Mouse (Mus musculus): Measurements from ENCODE around the gene Macrod2. TPM values are rescaled to one million over a fixed set of nuclear protein-coding genes. Genes with fewer than 3 reads are reported as not detected.

The Macrod2 gene
- polyA plus RNA-seq, 1 experiment from 2014 or later = 34.8 TPM

DNA sequence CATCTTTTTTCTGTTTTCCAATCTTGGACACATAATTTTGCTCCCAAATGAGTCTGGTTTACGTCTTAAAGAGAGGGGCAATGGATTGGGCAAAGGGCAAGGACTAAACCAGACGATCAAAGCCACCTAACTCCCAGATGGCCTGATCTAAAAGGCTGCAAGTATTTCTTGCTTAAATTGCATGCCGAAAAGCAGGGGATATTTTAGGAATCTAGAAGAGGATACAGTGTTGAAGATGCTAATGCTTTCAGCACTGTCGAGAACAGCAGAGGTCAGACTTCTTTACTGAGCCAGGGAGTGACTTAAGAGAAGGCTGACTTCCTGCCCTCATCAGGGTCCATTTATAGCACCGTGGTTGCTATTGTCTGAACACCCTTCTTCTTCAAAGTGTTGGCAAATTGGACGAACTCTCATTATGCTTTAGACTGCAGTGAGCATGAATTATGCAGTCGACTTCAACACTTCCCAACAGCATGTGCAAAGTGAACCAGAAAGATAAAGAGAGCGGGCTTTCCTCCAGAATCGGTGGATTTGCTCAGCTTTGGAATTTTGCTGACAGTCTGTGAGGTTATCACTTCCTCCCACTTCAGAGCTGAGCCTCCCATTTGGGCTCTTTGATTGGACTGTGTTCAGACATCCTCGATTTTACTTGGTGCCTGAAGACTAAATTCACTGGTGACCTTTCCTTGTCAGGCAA is 1481.2 kb downstream of the Macrod2 start:
- no peak for ATAC-seq (replicated peaks; ENCODE audit: low FRiP score)
- H3K27me3 ChIP-seq = no peaks in the 10 kb centered on the region
- no peaks in the 10 kb centered on the region for H3K36me3 ChIP-seq
- 33% methylated on average over 10 of the region's 10 CpGs for WGBS
- H3K9ac ChIP-seq = no peak overlapping the region
- no peaks in the 10 kb centered on the region for H3K9me3 ChIP-seq (replicated peaks)
- no peaks in the 10 kb centered on the region for H3K4me1 ChIP-seq
- no peak overlapping the region for H3K27ac ChIP-seq
- no peak overlapping the region for H3K4me2 ChIP-seq
- no peak overlapping the region for H3K4me3 ChIP-seq (replicated peaks)

- WGBS = 64% methylated on average over 2 of the region's 2 CpGs
- Histone ChIP-seq H3K4me3 (replicated peaks) (no peak overlapping the region), H3K4me1 (no peaks in the 10 kb centered on the region), H3K9me3 (replicated peaks) (no peaks in the 10 kb centered on the region), H3K36me3 (no peaks in the 10 kb centered on the region), H3K4me2 (no peak overlapping the region), H3K9ac (no peak overlapping the region), H3K27me3 (no peaks in the 10 kb centered on the region), H3K27ac (no peak overlapping the region)
- ATAC-seq (replicated peaks; ENCODE audit: low FRiP score) = no peak
Measured at GRCm38 (mm10) chr2:141876958-141877357, 1481.8 kb downstream of the Macrod2 start.

GRCm38 (mm10) chr2:141878473-141878872 is 1483.4 kb downstream of the Macrod2 start:
- 0 out of 2 replicates have a peak, but pooled peaks have one; percentile 46 for ATAC-seq (replicated peaks; ENCODE audit: low FRiP score)
- Histone ChIP-seq H3K36me3 (no peaks in the 10 kb centered on the region), H3K9me3 (replicated peaks) (no peaks in the 10 kb centered on the region), H3K27me3 (no peaks in the 10 kb centered on the region), H3K4me1 (no peaks in the 10 kb centered on the region), H3K4me3 (replicated peaks) (no peak overlapping the region), H3K27ac (no peak overlapping the region), H3K9ac (no peak overlapping the region), H3K4me2 (no peak overlapping the region)
- WGBS = 60% methylated on average over 1 of the region's 1 CpGs

DNA sequence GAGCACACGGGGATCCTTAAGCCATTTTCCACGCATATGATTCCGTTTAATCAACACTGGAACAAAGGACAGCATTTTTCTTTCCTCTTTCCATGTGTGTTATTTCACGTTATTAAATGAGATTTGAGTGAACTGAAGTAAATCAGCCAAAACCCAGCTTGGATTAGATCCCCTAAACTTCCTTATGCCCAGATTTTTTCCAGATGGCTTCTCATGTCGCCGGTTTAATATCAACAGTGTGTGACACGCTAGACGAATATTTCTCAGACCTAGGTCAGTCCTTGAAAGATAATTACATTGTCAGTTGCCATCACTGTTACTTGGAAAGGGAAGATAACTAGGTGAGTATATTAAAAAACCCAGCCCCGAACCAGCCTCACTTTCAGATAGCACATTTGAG is 1484.6 kb downstream of the Macrod2 start:
- H3K27me3 ChIP-seq = no peaks in the 10 kb centered on the region
- 54% methylated on average over 9 of the region's 9 CpGs for WGBS
- ATAC-seq (replicated peaks; ENCODE audit: low FRiP score) = no peak
- H3K4me3 ChIP-seq (replicated peaks) = no peak overlapping the region
- H3K27ac ChIP-seq = no peak overlapping the region
- H3K9ac ChIP-seq = no peak overlapping the region
- no peaks in the 10 kb centered on the region for H3K36me3 ChIP-seq
- no peaks in the 10 kb centered on the region for H3K9me3 ChIP-seq (replicated peaks)
- no peaks in the 10 kb centered on the region for H3K4me1 ChIP-seq
- no peak overlapping the region for H3K4me2 ChIP-seq

- ATAC-seq (replicated peaks; ENCODE audit: low FRiP score) = peak; percentile 92
- H3K4me2 ChIP-seq = no peak overlapping the region
- 32% methylated on average over 11 of the region's 11 CpGs for WGBS
- no peaks in the 10 kb centered on the region for H3K36me3 ChIP-seq
- H3K4me3 ChIP-seq (replicated peaks) = no peak overlapping the region
- H3K27ac ChIP-seq = no peak overlapping the region
- H3K4me1 ChIP-seq = peaks cover 4% of the 10 kb centered on the region; the same call in 1 of the 2 replicates
- no peak overlapping the region for H3K9ac ChIP-seq
- no peaks in the 10 kb centered on the region for H3K27me3 ChIP-seq
- no peaks in the 10 kb centered on the region for H3K9me3 ChIP-seq (replicated peaks)
Measured at GRCm38 (mm10) chr2:141886694-141887474, 1491.8 kb downstream of the Macrod2 start.

- no peak overlapping the region for H3K27ac ChIP-seq
- no peaks in the 10 kb centered on the region for H3K36me3 ChIP-seq
- H3K9me3 ChIP-seq (replicated peaks) = no peaks in the 10 kb centered on the region
- peaks cover 4% of the 10 kb centered on the region; the same call in 1 of the 2 replicates for H3K4me1 ChIP-seq
- 71% methylated on average over 2 of the region's 2 CpGs for WGBS
- no peak overlapping the region for H3K4me3 ChIP-seq (replicated peaks)
- no peak for ATAC-seq (replicated peaks; ENCODE audit: low FRiP score)
- H3K27me3 ChIP-seq = no peaks in the 10 kb centered on the region
- no peak overlapping the region for H3K4me2 ChIP-seq
- no peak overlapping the region for H3K9ac ChIP-seq
Measured at GRCm38 (mm10) chr2:141889497-141889896, 1494.4 kb downstream of the Macrod2 start.

- H3K4me3 ChIP-seq (replicated peaks) = no peak overlapping the region
- ATAC-seq (replicated peaks; ENCODE audit: low FRiP score) = peak; percentile 78; the same call in 1 of the 2 replicates
- no peak overlapping the region for H3K27ac ChIP-seq
- H3K9me3 ChIP-seq (replicated peaks) = no peaks in the 10 kb centered on the region
- H3K36me3 ChIP-seq = no peaks in the 10 kb centered on the region
- no peaks in the 10 kb centered on the region for H3K27me3 ChIP-seq
- H3K4me2 ChIP-seq = no peak overlapping the region
- 0 out of 2 replicates have a peak, but pooled peaks cover 5% of the 10 kb centered on the region for H3K4me1 ChIP-seq
- no peak overlapping the region for H3K9ac ChIP-seq
Measured at GRCm38 (mm10) chr2:141897951-141898350, 1502.8 kb downstream of the Macrod2 start.

DNA sequence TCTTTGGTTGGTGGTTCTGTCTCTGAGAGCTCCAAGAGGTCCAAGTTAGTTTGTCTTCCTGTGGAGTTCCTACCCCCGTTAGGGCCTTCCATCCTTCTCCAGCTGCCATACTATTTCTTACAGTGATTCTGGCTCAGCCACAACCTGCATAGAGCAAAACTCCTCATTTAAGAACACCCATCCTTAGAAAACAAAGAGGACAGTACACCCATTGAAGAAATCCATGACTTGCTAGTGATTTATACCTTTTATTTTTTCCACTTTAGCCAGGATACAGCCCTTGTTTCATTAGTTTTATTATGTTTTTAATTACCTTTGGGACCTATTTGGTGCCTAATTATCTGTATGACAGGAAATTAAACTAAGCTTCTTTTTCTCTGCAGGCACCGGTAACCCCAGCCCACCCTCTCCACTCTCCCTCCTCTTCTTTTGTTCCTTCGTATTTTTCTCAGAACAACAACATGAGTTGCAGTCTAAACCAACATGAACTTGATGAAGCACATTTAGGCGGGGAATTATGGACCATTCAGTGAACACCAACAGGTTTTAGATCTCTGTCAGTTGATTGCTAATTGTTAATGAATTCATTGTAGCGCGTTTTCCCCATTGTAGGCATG is 1516.8 kb downstream of the Macrod2 start:
- H3K4me3 ChIP-seq (replicated peaks) = no peak overlapping the region
- no peak overlapping the region for H3K27ac ChIP-seq
- no peaks in the 10 kb centered on the region for H3K27me3 ChIP-seq
- WGBS = 59% methylated on average over 6 of the region's 6 CpGs
- H3K9ac ChIP-seq = no peak overlapping the region
- ATAC-seq (replicated peaks; ENCODE audit: low FRiP score) = no peak
- no peak overlapping the region for H3K4me2 ChIP-seq
- H3K36me3 ChIP-seq = no peaks in the 10 kb centered on the region
- H3K9me3 ChIP-seq (replicated peaks) = no peaks in the 10 kb centered on the region
- no peaks in the 10 kb centered on the region for H3K4me1 ChIP-seq

GRCm38 (mm10) chr2:141913486-141913885 is 1518.4 kb downstream of the Macrod2 start:
- Histone ChIP-seq H3K27ac (no peak overlapping the region), H3K9ac (no peak overlapping the region), H3K4me1 (no peaks in the 10 kb centered on the region), H3K27me3 (no peaks in the 10 kb centered on the region), H3K4me3 (replicated peaks) (no peak overlapping the region), H3K36me3 (no peaks in the 10 kb centered on the region), H3K4me2 (no peak overlapping the region), H3K9me3 (replicated peaks) (no peaks in the 10 kb centered on the region)
- ATAC-seq (replicated peaks; ENCODE audit: low FRiP score) = no peak
- WGBS = 74% methylated on average over 3 of the region's 3 CpGs

- Histone ChIP-seq H3K36me3 (no peaks in the 10 kb centered on the region), H3K27me3 (no peaks in the 10 kb centered on the region), H3K9ac (no peak overlapping the region), H3K4me2 (no peak overlapping the region), H3K9me3 (replicated peaks) (no peaks in the 10 kb centered on the region), H3K4me3 (replicated peaks) (no peak overlapping the region), H3K4me1 (no peaks in the 10 kb centered on the region), H3K27ac (no peak overlapping the region)
- 81% methylated on average over 6 of the region's 6 CpGs for WGBS
- ATAC-seq (replicated peaks; ENCODE audit: low FRiP score) = no peak
Measured at GRCm38 (mm10) chr2:141913894-141914293, 1518.8 kb downstream of the Macrod2 start.

GRCm38 (mm10) chr2:141920377-141920992 is 1525.4 kb downstream of the Macrod2 start:
- Histone ChIP-seq H3K4me1 (no peaks in the 10 kb centered on the region), H3K27ac (no peak overlapping the region), H3K4me3 (replicated peaks) (no peak overlapping the region), H3K9ac (no peak overlapping the region), H3K36me3 (no peaks in the 10 kb centered on the region), H3K27me3 (no peaks in the 10 kb centered on the region), H3K9me3 (replicated peaks) (no peaks in the 10 kb centered on the region), H3K4me2 (no peak overlapping the region)
- WGBS = 70% methylated on average over 2 of the region's 2 CpGs
- ATAC-seq (replicated peaks; ENCODE audit: low FRiP score) = no peak

GRCm38 (mm10) chr2:141935130-141935529 is 1540.0 kb downstream of the Macrod2 start:
- Histone ChIP-seq H3K9ac (no peak overlapping the region), H3K27me3 (no peaks in the 10 kb centered on the region), H3K27ac (no peak overlapping the region), H3K9me3 (replicated peaks) (no peaks in the 10 kb centered on the region), H3K4me1 (no peaks in the 10 kb centered on the region), H3K36me3 (no peaks in the 10 kb centered on the region), H3K4me2 (no peak overlapping the region), H3K4me3 (replicated peaks) (no peak overlapping the region)
- no peak for ATAC-seq (replicated peaks; ENCODE audit: low FRiP score)
- WGBS = 68% methylated on average over 2 of the region's 2 CpGs

Data from kidney, embryonic 15.5 days (tissue).